9 mouse cellular contexts compared by ENCODE assay signal in genomic region chr8:71723047-71723551, GRCm38 (mm10). TPM values are rescaled to one million over a fixed set of nuclear protein-coding genes. Genes with fewer than 3 reads are reported as not detected.
A peak's percentile ranks its signal among the peaks of the same experiment; 100 is the strongest.
DNase-seq lines count a peak whose midpoint lies in the region; ATAC-seq and TF ChIP-seq lines count a peak whose summit lies in the region.
"Had no signal": no experiment of that assay in that cellular context is flagged by ENCODE, and none has a peak within 500 bp of the region (broad histone marks: within the 10 kb centered on the region; RNA-seq: fewer than 3 reads in every experiment).

No protein-coding gene starts in this region.

- 15% methylated on average over 14 of the region's 14 CpGs for WGBS in liver, embryonic 13.5 days (ENCODE audit: insufficient replicate concordance)

- peak overlapping the region; percentile 19 for H3K9ac ChIP-seq in ES-E14 (ENCODE audit: insufficient read depth, low read depth, low read length, poor library complexity, severe bottlenecking)
- H3K9ac ChIP-seq in liver, embryonic 13.5 days, result peak overlapping the region; percentile 74
- H3K9ac ChIP-seq: midbrain, embryonic 12.5 days had no signal

- H3K36me3 ChIP-seq in ES-E14 (ENCODE audit: control insufficient read depth, insufficient read depth, low read length, poor library complexity, severe bottlenecking), result no peaks in the 10 kb centered on the region
- peaks cover 6% of the 10 kb centered on the region; the same call in 1 of the 2 replicates for H3K36me3 ChIP-seq in liver, embryonic 13.5 days
- H3K36me3 ChIP-seq: midbrain, embryonic 12.5 days had no signal

- no peaks in the 10 kb centered on the region for H3K9me3 ChIP-seq in ES-E14 (ENCODE audit: control insufficient read depth, insufficient read depth, low read depth, low read length)
- no peaks in the 10 kb centered on the region for H3K9me3 ChIP-seq in liver, embryonic 13.5 days (replicated peaks)
- H3K9me3 ChIP-seq: midbrain, embryonic 12.5 days had no signal

- peak overlapping the region; percentile 3 to 5; a peak in 1 of 4 replicates for H3K4me3 ChIP-seq in ES-E14 (ENCODE audit: insufficient read depth in 1 of 2, low read depth in 1 of 2, low read length in 2 of 2, poor library complexity in 1 of 2, severe bottlenecking in 1 of 2)
- peak overlapping the region; percentile 61 for H3K4me3 ChIP-seq in liver, embryonic 13.5 days (replicated peaks)
- H3K4me3 ChIP-seq: midbrain, embryonic 12.5 days had no signal

- peak overlapping the region; percentile 99 for H3K4me2 ChIP-seq in liver, embryonic 13.5 days

- ATAC-seq in liver, embryonic 13.5 days (ENCODE audit: low read depth), result peak; percentile 86

- H3K4me1 ChIP-seq in ES-E14 (ENCODE audit: control insufficient read depth in 2 of 2, insufficient read depth in 2 of 2, low read length in 2 of 2, poor library complexity in 1 of 2), result peaks cover 3 to 14% of the 10 kb centered on the region in 2 experiments; a peak in 3 of 4 replicates
- peaks cover 59% of the 10 kb centered on the region for H3K4me1 ChIP-seq in liver, embryonic 13.5 days (replicated peaks)

- H3K27me3 ChIP-seq in liver, embryonic 13.5 days, result peaks cover 22% of the 10 kb centered on the region

- no peak overlapping the region for H3K27ac ChIP-seq in ES-E14 (ENCODE audit: insufficient read depth, low read depth, low read length, poor library complexity, severe bottlenecking)
- peak overlapping the region; percentile 76 for H3K27ac ChIP-seq in liver, embryonic 13.5 days
- H3K27ac ChIP-seq: midbrain, embryonic 12.5 days had no signal

- in situ Hi-C loops in ES-E14 (cut with MboI; ENCODE audit: low sequenced_read_pairs in 2 of 2, unreplicated experiment in 2 of 2), result no loop called here

- DNase-seq in 416B (ENCODE audit: low read depth), result peak; percentile 61
- no peak for DNase-seq in ES-E14 (ENCODE audit: low read depth, low spot score)
- peak; percentile 73 for DNase-seq in liver, embryonic 13.5 days
- DNase-seq in spleen, adult 18-20 months, result peak; percentile 75 to 79
- DNase-seq in adrenal gland, adult (ENCODE audit: inconsistent age in 2 of 2, low spot score in 1 of 2), result no peak
- no peak for DNase-seq in right cerebral cortex, postnatal 14 days
- no peak for DNase-seq in frontal cortex, postnatal 25 days (ENCODE audit: low spot score in 2 of 2)
- DNase-seq in kidney, adult 9 months, result no peak

TF ChIP-seq in ES-E14, 5 proteins besides CTCF, POLR2A, EP300 and RAD21:
- TF ChIP-seq HCFC1 (IDR thresholded peaks at IDR 0.05; ENCODE audit: borderline replicate concordance, insufficient read depth, low read length), result no peak
- no peak for TF ChIP-seq ZNF384 (IDR thresholded peaks at IDR 0.05; ENCODE audit: low read depth, low read length)
- TF ChIP-seq CHD2 (IDR thresholded peaks at IDR 0.05; ENCODE audit: low read depth, low read length), result no peak
- no peak for TF ChIP-seq MAFK (IDR thresholded peaks at IDR 0.05; ENCODE audit: insufficient read depth, low read depth, low read length)
- no peak for TF ChIP-seq ZC3H11A (IDR thresholded peaks at IDR 0.05; ENCODE audit: borderline replicate concordance, low read depth, low read length)

RNA-seq across cellular contexts. Expression of gene Fcho1, which starts 2.4 kb away (rescaled TPM):
- total RNA-seq in ES-E14 (2012; rRNA removed), result 21.9 and 45.1 TPM in 2 replicates
- 16.6 and 16.9 TPM in 2 replicates for polyA plus RNA-seq in liver, embryonic 13.5 days (2015; fragmentation: Nextera tagmentation; extraction: Ambion mirVana)

RNA-seq across cellular contexts. Expression of gene B3gnt3, which starts 21.5 kb away (rescaled TPM):
- total RNA-seq in ES-E14 (2012; rRNA removed), result 1.1 and 1.3 TPM in 2 replicates
- polyA plus RNA-seq in liver, embryonic 13.5 days (2015; fragmentation: Nextera tagmentation; extraction: Ambion mirVana), result 3.5 and 3.7 TPM in 2 replicates

RNA-seq across cellular contexts. Expression of gene Insl3, which starts 34.1 kb away (rescaled TPM):
- total RNA-seq in ES-E14 (2012; rRNA removed), result 3.0 and 5.1 TPM in 2 replicates
- 0.67 and 1.1 TPM in 2 replicates for polyA plus RNA-seq in liver, embryonic 13.5 days (2015; fragmentation: Nextera tagmentation; extraction: Ambion mirVana)
- polyA plus RNA-seq: midbrain, embryonic 12.5 days had no signal

RNA-seq across cellular contexts. Expression of gene Jak3, which starts 47.0 kb away (rescaled TPM):
- total RNA-seq in ES-E14 (2012; rRNA removed), result 19.0 and 27.3 TPM in 2 replicates
- polyA plus RNA-seq in liver, embryonic 13.5 days (2015; fragmentation: Nextera tagmentation; extraction: Ambion mirVana), result 5.7 and 6.1 TPM in 2 replicates

RNA-seq across cellular contexts. Expression of gene Unc13a, which starts 51.5 kb away (rescaled TPM):
- 3.0 and 9.1 TPM in 2 replicates for total RNA-seq in ES-E14 (2012; rRNA removed)
- 0.20 TPM in 2 replicates for polyA plus RNA-seq in liver, embryonic 13.5 days (2015; fragmentation: Nextera tagmentation; extraction: Ambion mirVana)

Comparison
In these comparisons a context has a peak if more than half of its experiments do, and no peak if none do; other contexts are left out.
1. DNase-seq: peak in 416B (single experiment), liver, embryonic 13.5 days (single experiment) and spleen, adult 18-20 months (2 of 2); none in ES-E14 (single experiment), adrenal gland, adult (0 of 2), right cerebral cortex, postnatal 14 days (single experiment), frontal cortex, postnatal 25 days (0 of 2) and kidney, adult 9 months (single experiment).